Mouse (Mus musculus) E14TG2a.4 (cell line): Measurements from ENCODE around the gene Gale.

Source experiments
- CTCF ChIP-seq: conservative IDR thresholded peaks from 2 replicates; pipeline ENCODE4 v1.5.1; 2014; ENCODE audit warnings: low read length
- NANOG ChIP-seq: IDR thresholded peaks from 2 replicates; pipeline ENCODE4 v1.6.1; 2014; ENCODE audit warnings: borderline replicate concordance, low read length, mixed read lengths
- POU5F1 ChIP-seq: IDR thresholded peaks from 2 replicates; pipeline ENCODE4 v1.6.1; 2014; ENCODE audit warnings: low read length, borderline replicate concordance

- no peak for TF ChIP-seq CTCF
- TF ChIP-seq POU5F1 = no peak
- no peak for TF ChIP-seq NANOG
These were observed 41.4 kb downstream of the Gale start for GRCm38 (mm10) chr4:136004921-136005320.
